Mouse (Mus musculus) heart, embryonic 13.5 days (tissue): ENCODE data around the gene Eme1. TPM values are rescaled to one million over a fixed set of nuclear protein-coding genes. Genes with fewer than 3 reads are reported as not detected.

Experiments
- ATAC-seq: fragments of 200-750 bp; cut with Nextera tagmentation; 2 replicates; pipeline ENCODE4 v1.8.0; 2017; ENCODE audit warnings: moderate TSS enrichment; ENCODE audit not compliant: insufficient number of reproducible peaks, low FRiP score, low TSS enrichment; ENCODE audit errors: extremely low read depth
- H3K27ac ChIP-seq: fragments of 300-500 bp; sonication (generic); replicated peaks from 2 replicates; pipeline ENCODE4 v1.5.1; 2015; ENCODE audit warnings: moderate library complexity, mild to moderate bottlenecking, inconsistent platforms
- H3K27me3 ChIP-seq: fragments of 300-500 bp; sonication (generic); replicated peaks from 2 replicates; pipeline ENCODE4 v1.6.1; 2015; ENCODE audit warnings: mild to moderate bottlenecking, inconsistent platforms
- H3K36me3 ChIP-seq: fragments of 300-500 bp; sonication (generic); 2 replicates; pipeline ENCODE4 v1.6.1; 2015; ENCODE audit warnings: mild to moderate bottlenecking, inconsistent platforms
- H3K4me1 ChIP-seq: fragments of 300-500 bp; sonication (generic); 2 replicates; pipeline ENCODE4 v1.6.1; 2015; ENCODE audit warnings: inconsistent platforms
- H3K4me2 ChIP-seq: fragments of 300-500 bp; sonication (generic); 2 replicates; pipeline ENCODE4 v1.6.1; 2015; ENCODE audit warnings: inconsistent platforms, mild to moderate bottlenecking, moderate library complexity
- H3K4me3 ChIP-seq: fragments of 300-500 bp; sonication (generic); 2 replicates; pipeline ENCODE4 v1.5.1; 2015; ENCODE audit warnings: moderate library complexity, mild to moderate bottlenecking, inconsistent platforms
- H3K9ac ChIP-seq: fragments of 300-500 bp; sonication (generic); 2 replicates; pipeline ENCODE4 v1.6.1; 2015; ENCODE audit warnings: inconsistent platforms, mild to moderate bottlenecking, moderate library complexity
- H3K9me3 ChIP-seq: fragments of 300-500 bp; sonication (generic); 2 replicates; pipeline ENCODE4 v1.6.1; 2016; ENCODE audit warnings: inconsistent platforms
- WGBS: fragments of 180-500 bp; shearing (Covaris S2); methylation state at CpG from one replicate; pipeline ENCODE4 v1.1.7; 2015; ENCODE audit warnings: mixed read lengths; 5-methylcytosine and 5-hydroxymethylcytosine counted together
- polyA plus RNA-seq: library from polyadenylated mRNA; unstranded; fragments of >200 nt; fragmentation: Nextera tagmentation; extraction: Ambion mirVana; gene quantifications from 2 replicates; pipeline ENCODE4 v1.2.1, GENCODE M21; 2015

Eme1 gene
- polyA plus RNA-seq, 1 experiment from 2014 or later = 11.9 TPM

GRCm38 (mm10) chr11:94644461-94645219 is 9.1 kb downstream of the Eme1 start:
- H3K9me3 ChIP-seq = no peaks in the 10 kb centered on the region
- WGBS = 87% methylated on average over 8 of the region's 8 CpGs
- H3K27ac ChIP-seq = no peak overlapping the region
- H3K27me3 ChIP-seq = no peaks in the 10 kb centered on the region
- H3K36me3 ChIP-seq = peaks cover 91% of the 10 kb centered on the region
- no peak overlapping the region for H3K4me2 ChIP-seq
- no peak overlapping the region for H3K9ac ChIP-seq
- ATAC-seq = no peak
- no peak overlapping the region for H3K4me3 ChIP-seq
- H3K4me1 ChIP-seq = no peaks in the 10 kb centered on the region

DNA sequence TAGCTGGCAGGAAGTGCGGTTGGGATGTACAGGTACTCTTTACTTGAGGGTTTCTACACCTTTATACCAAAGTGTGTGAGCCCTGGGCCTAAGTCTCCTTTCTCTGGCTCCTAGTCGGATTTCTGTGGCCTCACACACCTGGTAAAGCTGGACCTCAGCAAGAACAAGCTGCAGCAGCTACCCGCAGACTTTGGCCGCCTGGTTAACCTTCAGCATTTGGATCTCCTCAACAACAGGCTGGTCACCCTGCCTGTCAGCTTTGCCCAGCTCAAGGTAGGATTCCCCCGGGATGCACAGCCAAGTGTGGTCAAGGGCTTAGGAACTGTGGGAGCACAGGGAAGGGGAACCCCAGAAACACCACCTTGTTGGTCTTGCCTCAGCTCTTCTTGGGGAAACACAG is 19.3 kb downstream of the Eme1 start:
- no peak overlapping the region for H3K4me3 ChIP-seq
- H3K4me1 ChIP-seq = peaks cover 13% of the 10 kb centered on the region
- no peak overlapping the region for H3K9ac ChIP-seq
- no peak for ATAC-seq
- H3K4me2 ChIP-seq = no peak overlapping the region
- no peak overlapping the region for H3K27ac ChIP-seq
- no peaks in the 10 kb centered on the region for H3K27me3 ChIP-seq
- WGBS = 84% methylated on average over 5 of the region's 5 CpGs
- H3K9me3 ChIP-seq = no peaks in the 10 kb centered on the region
- peaks cover 77% of the 10 kb centered on the region for H3K36me3 ChIP-seq

GRCm38 (mm10) chr11:94632988-94633387 is 20.8 kb downstream of the Eme1 start:
- ATAC-seq = no peak
- no peak overlapping the region for H3K27ac ChIP-seq
- H3K4me2 ChIP-seq = no peak overlapping the region
- no peak overlapping the region for H3K4me3 ChIP-seq
- H3K4me1 ChIP-seq = peaks cover 13% of the 10 kb centered on the region
- peaks cover 63% of the 10 kb centered on the region for H3K36me3 ChIP-seq
- H3K9me3 ChIP-seq = no peaks in the 10 kb centered on the region
- no peak overlapping the region for H3K9ac ChIP-seq
- no peaks in the 10 kb centered on the region for H3K27me3 ChIP-seq
- WGBS = 84% methylated on average over 8 of the region's 8 CpGs

- no peaks in the 10 kb centered on the region for H3K27me3 ChIP-seq
- 93% methylated on average over 5 of the region's 5 CpGs for WGBS
- no peak overlapping the region for H3K4me3 ChIP-seq
- H3K9me3 ChIP-seq = no peaks in the 10 kb centered on the region
- peaks cover 53% of the 10 kb centered on the region for H3K36me3 ChIP-seq
- no peak overlapping the region for H3K4me2 ChIP-seq
- no peak overlapping the region for H3K27ac ChIP-seq
- H3K9ac ChIP-seq = no peak overlapping the region
- peaks cover 13% of the 10 kb centered on the region for H3K4me1 ChIP-seq
- ATAC-seq = no peak
These were observed 21.8 kb downstream of the Eme1 start for GRCm38 (mm10) chr11:94631969-94632368.

GRCm38 (mm10) chr11:94630199-94631011 is 23.4 kb downstream of the Eme1 start:
- Histone ChIP-seq H3K9me3 (no peaks in the 10 kb centered on the region), H3K27me3 (no peaks in the 10 kb centered on the region), H3K4me2 (peak overlapping the region; percentile 91), H3K27ac (peak overlapping the region; percentile 58), H3K36me3 (peaks cover 37% of the 10 kb centered on the region), H3K4me3 (peak overlapping the region; percentile 73), H3K4me1 (peaks cover 13% of the 10 kb centered on the region), H3K9ac (peak overlapping the region; percentile 88)
- 0 out of 2 replicates have a peak, but pooled peaks have one; percentile 15 for ATAC-seq
- WGBS = 13% methylated on average over 26 of the region's 26 CpGs

- Histone ChIP-seq H3K4me2 (peak overlapping the region; percentile 91), H3K27ac (peak overlapping the region; percentile 58), H3K4me1 (peaks cover 13% of the 10 kb centered on the region), H3K4me3 (peak overlapping the region; percentile 73), H3K27me3 (no peaks in the 10 kb centered on the region), H3K9me3 (no peaks in the 10 kb centered on the region), H3K9ac (peak overlapping the region; percentile 88), H3K36me3 (peaks cover 32% of the 10 kb centered on the region)
- 0% methylated on average over 28 of the region's 28 CpGs for WGBS
- peak; percentile 61; the same call in 1 of the 2 replicates for ATAC-seq
These were observed 23.9 kb downstream of the Eme1 start for GRCm38 (mm10) chr11:94629884-94630198.

- peaks cover 13% of the 10 kb centered on the region for H3K4me1 ChIP-seq
- H3K27ac ChIP-seq = peak within 1 kb of the TSS; percentile 58
- H3K27me3 ChIP-seq = no peaks in the 10 kb centered on the region
- peak; percentile 99 for ATAC-seq
- H3K9ac ChIP-seq = peak within 1 kb of the TSS; percentile 88
- 3% methylated on average over 40 of the region's 41 CpGs for WGBS
- H3K36me3 ChIP-seq = peaks cover 27% of the 10 kb centered on the region
- peak within 1 kb of the TSS; percentile 91 for H3K4me2 ChIP-seq
- H3K4me3 ChIP-seq = peak within 1 kb of the TSS; percentile 73
- H3K9me3 ChIP-seq = no peaks in the 10 kb centered on the region
These were observed 24.4 kb downstream of the Eme1 start, which contains the start of gene Lrrc59 for GRCm38 (mm10) chr11:94629199-94629883. Lrrc59 (plus strand) TSS chr11:94629767.

DNA sequence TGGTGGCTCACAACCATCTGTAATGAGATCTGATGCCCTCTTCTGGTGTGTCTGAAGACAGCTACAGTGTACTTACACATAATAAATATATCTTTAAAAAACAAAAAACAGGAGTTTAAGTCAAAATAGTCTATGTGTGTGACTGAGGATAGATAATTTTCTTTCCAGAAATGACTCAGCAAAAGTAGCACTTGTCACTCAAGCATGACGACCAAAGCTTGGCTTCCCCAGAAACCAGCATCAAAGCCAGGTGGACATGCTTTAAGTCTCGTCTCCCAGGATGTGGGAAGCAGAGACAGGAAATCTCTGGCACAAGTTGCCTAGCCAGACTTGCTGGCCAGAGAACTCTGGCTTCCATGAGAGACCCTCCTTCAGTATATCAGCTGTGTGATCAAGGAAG is 31.6 kb downstream of the Eme1 start:
- no peaks in the 10 kb centered on the region for H3K27me3 ChIP-seq
- 67% methylated on average over 2 of the region's 2 CpGs for WGBS
- no peak overlapping the region for H3K4me2 ChIP-seq
- H3K4me3 ChIP-seq = no peak overlapping the region
- no peaks in the 10 kb centered on the region for H3K4me1 ChIP-seq
- ATAC-seq = no peak
- H3K9me3 ChIP-seq = no peaks in the 10 kb centered on the region
- no peaks in the 10 kb centered on the region for H3K36me3 ChIP-seq
- no peak overlapping the region for H3K27ac ChIP-seq
- H3K9ac ChIP-seq = no peak overlapping the region

DNA sequence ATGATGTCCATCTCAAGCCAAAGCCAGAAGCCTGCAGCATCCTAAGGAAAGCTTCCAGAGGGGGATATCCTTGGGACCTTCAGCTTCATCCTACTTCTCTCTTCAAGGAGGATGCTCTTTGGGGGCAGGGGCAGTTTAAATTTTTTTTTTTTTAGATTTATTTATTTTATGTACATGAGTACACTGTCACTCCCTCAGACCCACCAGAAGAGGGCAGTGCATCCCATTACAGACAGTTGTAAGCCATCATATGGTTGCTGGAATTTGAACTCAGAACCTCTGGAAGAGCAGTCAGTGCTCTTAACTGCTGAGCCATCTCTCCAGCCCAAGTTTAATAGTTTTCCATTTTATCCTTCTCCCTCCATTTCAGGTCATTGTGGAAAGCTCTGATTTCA is 32.3 kb downstream of the Eme1 start:
- no peak for ATAC-seq
- Histone ChIP-seq H3K4me2 (no peak overlapping the region), H3K27me3 (0 out of 2 replicates have a peak, but pooled peaks cover under 1% of the 10 kb centered on the region), H3K4me1 (no peaks in the 10 kb centered on the region), H3K4me3 (no peak overlapping the region), H3K9me3 (0 out of 2 replicates have a peak, but pooled peaks cover 4% of the 10 kb centered on the region), H3K27ac (no peak overlapping the region), H3K36me3 (no peaks in the 10 kb centered on the region), H3K9ac (no peak overlapping the region)

DNA sequence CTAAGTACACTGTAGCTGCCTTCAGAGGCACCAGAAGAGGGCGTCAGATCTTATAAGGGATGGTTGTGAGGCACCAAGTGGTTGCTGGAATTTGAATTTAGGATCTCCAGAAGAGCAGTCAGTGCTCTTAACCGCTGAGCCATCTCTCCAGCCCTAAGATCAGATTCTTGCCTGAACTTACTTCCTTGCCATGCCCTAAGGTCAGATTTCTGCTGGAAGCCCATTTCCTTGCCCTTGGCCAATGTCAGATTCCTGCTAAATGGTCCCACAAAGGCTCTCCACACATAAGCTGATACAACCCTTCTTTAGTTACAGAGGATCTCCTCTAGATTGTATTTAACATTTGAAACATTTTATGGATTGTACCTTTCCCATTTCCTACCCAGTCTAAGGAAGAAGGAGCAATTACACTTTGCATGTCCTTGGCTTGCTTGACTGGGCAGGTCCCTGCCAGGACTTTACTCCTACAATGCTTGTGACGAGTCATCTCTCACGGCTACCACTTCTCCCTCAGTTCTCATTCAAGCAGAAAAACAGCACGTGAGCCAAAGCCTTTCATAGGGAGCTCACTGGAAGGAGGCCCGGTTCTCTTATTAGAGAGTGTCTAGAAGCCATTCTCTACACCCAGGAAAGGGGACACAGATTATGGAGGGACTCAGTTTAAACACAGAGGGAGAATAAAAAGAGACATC is 32.9 kb downstream of the Eme1 start:
- H3K4me1 ChIP-seq = no peaks in the 10 kb centered on the region
- 57% methylated on average over 6 of the region's 6 CpGs for WGBS

GRCm38 (mm10) chr11:94617646-94618045 is 36.1 kb downstream of the Eme1 start:
- Histone ChIP-seq H3K27me3 (peaks cover 17% of the 10 kb centered on the region), H3K9ac (no peak overlapping the region), H3K9me3 (0 out of 2 replicates have a peak, but pooled peaks cover 4% of the 10 kb centered on the region), H3K36me3 (no peaks in the 10 kb centered on the region), H3K4me3 (no peak overlapping the region), H3K4me2 (no peak overlapping the region), H3K27ac (no peak overlapping the region), H3K4me1 (no peaks in the 10 kb centered on the region)
- 81% methylated on average over 2 of the region's 2 CpGs for WGBS
- ATAC-seq = no peak

More for the DNA sequence above, 32.9 kb downstream of the Eme1 start:
- H3K27ac ChIP-seq = no peak overlapping the region
- no peak for ATAC-seq
- peaks cover 6% of the 10 kb centered on the region for H3K27me3 ChIP-seq
- no peak overlapping the region for H3K9ac ChIP-seq
- no peak overlapping the region for H3K4me2 ChIP-seq
- 0 out of 2 replicates have a peak, but pooled peaks cover 4% of the 10 kb centered on the region for H3K9me3 ChIP-seq
- no peak overlapping the region for H3K4me3 ChIP-seq
- no peaks in the 10 kb centered on the region for H3K36me3 ChIP-seq
